Mouse (Mus musculus): ENCODE measurements around the gene E4f1.

DNA sequence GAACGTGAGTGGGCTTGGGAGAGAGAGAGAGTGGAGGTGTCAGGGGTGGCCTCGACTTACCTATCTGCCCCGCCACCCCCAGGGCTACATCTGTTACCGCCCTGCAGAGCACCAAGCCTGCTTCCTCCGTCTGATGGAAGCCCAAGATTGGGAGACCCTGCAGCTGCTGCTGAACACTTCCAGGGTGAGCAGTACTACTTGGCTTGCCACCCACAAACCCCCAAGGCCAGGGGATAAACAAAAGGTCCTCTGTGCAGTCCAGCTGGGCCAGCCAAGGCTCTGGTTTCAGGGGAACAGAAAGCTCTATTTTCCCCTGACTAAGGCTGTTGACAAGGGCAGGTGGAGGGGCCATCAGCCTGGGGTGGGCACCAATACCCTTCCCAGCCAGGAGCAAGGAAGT, 4.4 kb upstream of the E4f1 start:
- TF ChIP-seq CTCF (IDR thresholded peaks at IDR 0.05; ENCODE audit: low read depth, low read length) (no peak), TAL1 (conservative IDR thresholded peaks at IDR 0.05; ENCODE audit: low read depth, low read length) (no peak), POLR2AphosphoS5 (IDR thresholded peaks at IDR 0.05; ENCODE audit: insufficient replicate concordance, low read depth, low read length) (no peak; the same call in 1 of the 2 replicates), GATA1 (IDR thresholded peaks at IDR 0.05; ENCODE audit: borderline replicate concordance, low read length) (no peak), GATA2 (IDR thresholded peaks at IDR 0.05; ENCODE audit: borderline replicate concordance, low read depth, low read length) (no peak)
